Mouse (Mus musculus) small intestine, adult 2 months (tissue): ENCODE measurements around the gene Nsmce4a.

Experiments
- CTCF ChIP-seq: fragments of 200-500 bp; IDR thresholded peaks from 2 replicates; pipeline ENCODE4 v1.5.1; 2012; ENCODE audit warnings: low read depth, mild to moderate bottlenecking, control low read depth, inconsistent platforms, low read length, moderate library complexity, mixed read lengths; ENCODE audit not compliant: insufficient replicate concordance, insufficient read length; ENCODE audit errors: extremely low read depth
- POLR2A ChIP-seq: fragments of 200-500 bp; IDR thresholded peaks from 2 replicates; pipeline ENCODE4 v1.6.1; 2012; ENCODE audit warnings: low read depth, mild to moderate bottlenecking, control low read depth, inconsistent platforms, low read length, moderate library complexity

DNA sequence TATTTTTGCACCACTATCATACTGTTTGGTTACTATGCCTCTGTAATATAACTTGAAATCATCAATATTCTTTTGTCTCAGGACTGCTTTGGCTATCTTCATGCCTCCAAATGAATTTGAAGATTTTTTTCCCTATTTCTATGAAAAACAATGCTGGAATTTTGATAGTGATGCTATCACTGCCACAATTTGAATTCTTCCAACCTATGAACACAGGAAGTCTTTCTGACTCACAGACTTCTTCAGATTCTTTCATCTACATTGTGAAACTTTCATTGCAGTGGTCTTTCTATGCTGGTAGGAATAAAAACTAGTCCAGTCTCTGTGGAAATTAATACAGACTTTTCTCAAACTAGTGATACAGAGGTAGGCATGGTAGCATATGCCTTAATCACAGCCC, 80.9 kb downstream of the Nsmce4a start:
- no peak for TF ChIP-seq POLR2A
- no peak for TF ChIP-seq CTCF
